Mouse (Mus musculus): ENCODE results near the gene Cep295nl. TPM values are rescaled to one million over a fixed set of nuclear protein-coding genes. Genes with fewer than 3 reads are reported as not detected.
"Not testable (repeated sequence)": the region's sequence is repeated elsewhere in the genome, so short reads cannot be mapped to it uniquely, and the experiment has no call there.

Gene Cep295nl
- 0.22 and 0.26 TPM in 2 replicates for polyA plus RNA-seq (2015; fragmentation: Nextera tagmentation; extraction: Ambion mirVana)

GRCm38 (mm10) chr11:118342400-118342981 is at the start of gene Cep295nl:
Gene Cep295nl, minus strand, starts transcription at chr11:118342500.
- 31% methylated on average over 7 of the region's 7 CpGs for WGBS
- Histone ChIP-seq H3K27me3 (no peaks in the 10 kb centered on the region), H3K4me1 (replicated peaks) (peaks cover 44% of the 10 kb centered on the region), H3K9ac (0 out of 2 replicates have a peak within 1 kb of the TSS, but pooled peaks have one; percentile 24), H3K4me3 (no peak within 1 kb of the TSS), H3K9me3 (no peaks in the 10 kb centered on the region), H3K27ac (peak within 1 kb of the TSS; percentile 62), H3K4me2 (peak within 1 kb of the TSS; percentile 13; the same call in 1 of the 2 replicates), H3K36me3 (no peaks in the 10 kb centered on the region)
- 0 out of 2 replicates have a peak, but pooled peaks have one; percentile 25 for ATAC-seq (ENCODE audit: low FRiP score)

- not testable (repeated sequence) for H3K4me1 ChIP-seq (replicated peaks); H3K36me3 ChIP-seq; H3K9ac ChIP-seq; ATAC-seq (ENCODE audit: low FRiP score); H3K27me3 ChIP-seq; H3K4me3 ChIP-seq; H3K27ac ChIP-seq; H3K9me3 ChIP-seq; H3K4me2 ChIP-seq
- 90% methylated on average over 13 of the region's 13 CpGs for WGBS
These were observed 45.5 kb upstream of the Cep295nl start for GRCm38 (mm10) chr11:118387816-118388215.

- no peaks in the 10 kb centered on the region for H3K9me3 ChIP-seq
- no peak for ATAC-seq (ENCODE audit: low FRiP score)
- H3K4me2 ChIP-seq, result no peak overlapping the region
- 47% methylated on average over 11 of the region's 11 CpGs for WGBS
- no peaks in the 10 kb centered on the region for H3K27me3 ChIP-seq
- no peak overlapping the region; the same call in 1 of the 2 replicates for H3K9ac ChIP-seq
- no peak overlapping the region for H3K27ac ChIP-seq
- H3K4me1 ChIP-seq (replicated peaks), result peaks cover 17% of the 10 kb centered on the region
- H3K36me3 ChIP-seq, result no peaks in the 10 kb centered on the region
- H3K4me3 ChIP-seq, result no peak overlapping the region
These were observed 37.1 kb upstream of the Cep295nl start for GRCm38 (mm10) chr11:118379251-118380009.

- H3K36me3 ChIP-seq, result no peaks in the 10 kb centered on the region
- no peak overlapping the region for H3K4me3 ChIP-seq
- no peak for ATAC-seq (ENCODE audit: low FRiP score)
- H3K9me3 ChIP-seq, result no peaks in the 10 kb centered on the region
- peaks cover 19% of the 10 kb centered on the region for H3K4me1 ChIP-seq (replicated peaks)
- no peak overlapping the region for H3K9ac ChIP-seq
- H3K4me2 ChIP-seq, result no peak overlapping the region
- 83% methylated on average over 6 of the region's 6 CpGs for WGBS
- H3K27ac ChIP-seq, result no peak overlapping the region
- H3K27me3 ChIP-seq, result no peaks in the 10 kb centered on the region
These were observed 36.4 kb upstream of the Cep295nl start for GRCm38 (mm10) chr11:118378656-118379055.

- H3K4me1 ChIP-seq (replicated peaks), result peaks cover 19% of the 10 kb centered on the region
- not testable (repeated sequence) for ATAC-seq (ENCODE audit: low FRiP score); H3K27me3 ChIP-seq; H3K36me3 ChIP-seq; H3K9me3 ChIP-seq; H3K27ac ChIP-seq; H3K4me2 ChIP-seq; H3K9ac ChIP-seq; H3K4me3 ChIP-seq
These were observed 34.0 kb upstream of the Cep295nl start for GRCm38 (mm10) chr11:118376323-118376722.

GRCm38 (mm10) chr11:118375881-118376280 is 33.6 kb upstream of the Cep295nl start:
- Histone ChIP-seq H3K27ac (no peak overlapping the region), H3K9me3 (no peaks in the 10 kb centered on the region), H3K27me3 (no peaks in the 10 kb centered on the region), H3K36me3 (no peaks in the 10 kb centered on the region), H3K9ac (no peak overlapping the region), H3K4me3 (no peak overlapping the region), H3K4me1 (replicated peaks) (peaks cover 19% of the 10 kb centered on the region), H3K4me2 (no peak overlapping the region)
- no peak for ATAC-seq (ENCODE audit: low FRiP score)
- WGBS, result 82% methylated on average over 5 of the region's 5 CpGs

GRCm38 (mm10) chr11:118375461-118375860 is 33.2 kb upstream of the Cep295nl start:
- Histone ChIP-seq H3K4me3 (no peak overlapping the region), H3K27ac (no peak overlapping the region), H3K9ac (no peak overlapping the region), H3K36me3 (no peaks in the 10 kb centered on the region), H3K4me1 (replicated peaks) (peaks cover 19% of the 10 kb centered on the region), H3K9me3 (no peaks in the 10 kb centered on the region), H3K27me3 (no peaks in the 10 kb centered on the region), H3K4me2 (no peak overlapping the region)
- ATAC-seq (ENCODE audit: low FRiP score), result no peak
- WGBS, result 85% methylated on average over 8 of the region's 8 CpGs

- Histone ChIP-seq H3K4me1 (replicated peaks) (peaks cover 19% of the 10 kb centered on the region), H3K36me3 (no peaks in the 10 kb centered on the region), H3K4me3 (no peak overlapping the region), H3K9ac (no peak overlapping the region), H3K27me3 (no peaks in the 10 kb centered on the region), H3K27ac (no peak overlapping the region), H3K4me2 (no peak overlapping the region), H3K9me3 (no peaks in the 10 kb centered on the region)
- ATAC-seq (ENCODE audit: low FRiP score), result no peak
These were observed 32.7 kb upstream of the Cep295nl start for GRCm38 (mm10) chr11:118375006-118375405.

GRCm38 (mm10) chr11:118374506-118374905 is 32.2 kb upstream of the Cep295nl start:
- peaks cover 18% of the 10 kb centered on the region for H3K4me1 ChIP-seq (replicated peaks)
- 71% methylated on average over 5 of the region's 5 CpGs for whole genome bisulfite sequencing
- H3K36me3 ChIP-seq, result no peaks in the 10 kb centered on the region
- no peaks in the 10 kb centered on the region for H3K27me3 ChIP-seq
- ATAC-seq (ENCODE audit: low FRiP score), result no peak
- no peak overlapping the region for H3K4me2 ChIP-seq
- H3K9ac ChIP-seq, result no peak overlapping the region
- H3K27ac ChIP-seq, result no peak overlapping the region
- H3K4me3 ChIP-seq, result no peak overlapping the region
- no peaks in the 10 kb centered on the region for H3K9me3 ChIP-seq

GRCm38 (mm10) chr11:118372641-118373040 is 30.3 kb upstream of the Cep295nl start:
- Histone ChIP-seq H3K4me3 (no peak overlapping the region), H3K36me3 (no peaks in the 10 kb centered on the region), H3K4me2 (no peak overlapping the region), H3K27ac (no peak overlapping the region), H3K9me3 (no peaks in the 10 kb centered on the region), H3K27me3 (no peaks in the 10 kb centered on the region), H3K4me1 (replicated peaks) (peaks cover 17% of the 10 kb centered on the region), H3K9ac (no peak overlapping the region)
- ATAC-seq (ENCODE audit: low FRiP score), result no peak
- WGBS, result 59% methylated on average over 7 of the region's 7 CpGs

GRCm38 (mm10) chr11:118371876-118372275 is 29.6 kb upstream of the Cep295nl start:
- no peaks in the 10 kb centered on the region for H3K36me3 ChIP-seq
- no peak overlapping the region for H3K4me3 ChIP-seq
- no peaks in the 10 kb centered on the region for H3K9me3 ChIP-seq
- H3K27me3 ChIP-seq, result no peaks in the 10 kb centered on the region
- H3K4me2 ChIP-seq, result no peak overlapping the region
- H3K9ac ChIP-seq, result no peak overlapping the region
- no peak for ATAC-seq (ENCODE audit: low FRiP score)
- H3K27ac ChIP-seq, result no peak overlapping the region
- 87% methylated on average over 7 of the region's 7 CpGs for WGBS
- H3K4me1 ChIP-seq (replicated peaks), result peaks cover 17% of the 10 kb centered on the region

GRCm38 (mm10) chr11:118369657-118370056 is 27.4 kb upstream of the Cep295nl start:
- 79% methylated on average over 8 of the region's 8 CpGs for WGBS
- H3K9me3 ChIP-seq, result no peaks in the 10 kb centered on the region
- no peak overlapping the region for H3K27ac ChIP-seq
- H3K27me3 ChIP-seq, result no peaks in the 10 kb centered on the region
- no peak overlapping the region for H3K4me3 ChIP-seq
- H3K36me3 ChIP-seq, result no peaks in the 10 kb centered on the region
- no peak for ATAC-seq (ENCODE audit: low FRiP score)
- peaks cover 4% of the 10 kb centered on the region; the same call in 1 of the 2 replicates for H3K4me1 ChIP-seq (replicated peaks)
- no peak overlapping the region for H3K9ac ChIP-seq
- no peak overlapping the region for H3K4me2 ChIP-seq

- Histone ChIP-seq H3K9me3 (no peaks in the 10 kb centered on the region), H3K9ac (no peak overlapping the region), H3K4me3 (no peak overlapping the region), H3K4me2 (no peak overlapping the region), H3K4me1 (replicated peaks) (peaks cover under 1% of the 10 kb centered on the region; the same call in 1 of the 2 replicates), H3K27ac (no peak overlapping the region), H3K27me3 (no peaks in the 10 kb centered on the region), H3K36me3 (no peaks in the 10 kb centered on the region)
- 84% methylated on average over 5 of the region's 5 CpGs for WGBS
- no peak for ATAC-seq (ENCODE audit: low FRiP score)
These were observed 27.0 kb upstream of the Cep295nl start for GRCm38 (mm10) chr11:118369251-118369650.

Data from hindbrain, embryonic 13.5 days (tissue).